In genomic region chr2:167354046-167354445, GRCm38 (mm10) we compare ENCODE assay signal across 22 mouse cellular contexts. TPM values are rescaled to one million over a fixed set of nuclear protein-coding genes. Genes with fewer than 3 reads are reported as not detected.
DNase-seq lines count a peak whose midpoint lies in the region; ATAC-seq and TF ChIP-seq lines count a peak whose summit lies in the region.
"Had no signal": no experiment of that assay in that cellular context is flagged by ENCODE, and none has a peak within 500 bp of the region (broad histone marks: within the 10 kb centered on the region; RNA-seq: fewer than 3 reads in every experiment).

No protein-coding gene starts in this region.

- peaks cover 26% of the 10 kb centered on the region for H3K4me1 ChIP-seq in small intestine, adult 2 months (ENCODE audit: control insufficient read depth, insufficient read depth, insufficient read length, low read length)

- no peak for ATAC-seq in CD4-positive, CD25-positive, alpha-beta regulatory T cell, adult 4 months
- ATAC-seq: activated CD4-positive, CD25-positive, alpha-beta regulatory T cell, adult 4 months; forebrain, embryonic 15.5 days; Patski had no signal

- DNase-seq in kidney, adult 11 months, result peak; percentile 86
- DNase-seq in kidney, postnatal 10 days, result no peak
- peak; percentile 82 to 86 for DNase-seq in kidney, adult 8-10 months
- DNase-seq in kidney, postnatal 14 days, result peak; percentile 66
- no peak for DNase-seq in adrenal gland, adult 2 months
- no peak for DNase-seq in adrenal gland, postnatal 4 days (ENCODE audit: low spot score in 2 of 2)
- DNase-seq: adrenal gland, postnatal 25 days; cerebellum, adult 2 months; cerebellum, postnatal 10 days; gastrocnemius, postnatal 36 days; heart, adult 11 months; heart, postnatal 14 days had no signal

- H3K4me3 ChIP-seq in small intestine, adult 2 months (ENCODE audit: low read depth, low read length), result no peak overlapping the region
- H3K4me3 ChIP-seq: forebrain, embryonic 15.5 days; heart, embryonic 10.5 days; heart, embryonic 15.5 days; hindbrain, embryonic 10.5 days had no signal

- H3K27me3 ChIP-seq in small intestine, adult 2 months (ENCODE audit: control insufficient read depth, insufficient read depth, low read length), result no peaks in the 10 kb centered on the region
- H3K27me3 ChIP-seq: CH12.LX; forebrain, embryonic 15.5 days; heart, embryonic 15.5 days; Patski had no signal

- peak overlapping the region; percentile 43; the same call in 1 of the 2 replicates for H3K27ac ChIP-seq in small intestine, adult 2 months (ENCODE audit: insufficient read depth, low read depth, low read length)
- H3K27ac ChIP-seq: heart, embryonic 15.5 days; hindbrain, embryonic 10.5 days; hindbrain, embryonic 14.5 days had no signal

- TF ChIP-seq POLR2A in small intestine, adult 2 months (IDR thresholded peaks at IDR 0.05; ENCODE audit: low read depth, low read length), result no peak

- WGBS in small intestine, adult 2 months, result 51% methylated on average over 8 of the region's 8 CpGs

- H3K36me3 ChIP-seq in small intestine, adult 2 months (ENCODE audit: control insufficient read depth, insufficient read depth, low read length), result no peaks in the 10 kb centered on the region
- H3K36me3 ChIP-seq: forebrain, embryonic 15.5 days; heart, embryonic 10.5 days; heart, embryonic 15.5 days; hindbrain, embryonic 10.5 days had no signal

- TF ChIP-seq CTCF in small intestine, adult 2 months (IDR thresholded peaks at IDR 0.05; ENCODE audit: extremely low read depth, insufficient read length, insufficient replicate concordance, low read depth, low read length), result no peak

RNA-seq across cellular contexts. Expression of gene B4galt5, which starts 5.1 kb away (rescaled TPM):
- polyA plus RNA-seq in small intestine, adult 2 months (2012; rRNA removed), result 24.8 and 84.7 TPM in 2 replicates
- 100 to 1,000 TPM in 1 of 2 experiments, 10 to 100 TPM in 1; 92.7 to 113 TPM for total RNA-seq in adrenal gland, adult 2 months (2021)
- polyA plus RNA-seq in adrenal gland, adult 2 months (2012; rRNA removed), result 43.9 and 47.6 TPM in 2 replicates
- 1 to 10 TPM; 6.3 to 9.4 TPM for polyA plus RNA-seq in CD4-positive, CD25-positive, alpha-beta regulatory T cell, adult 4 months (2017; shearing (Covaris generic))
- 100 to 1,000 TPM in 1 of 2 experiments, 10 to 100 TPM in 1; 86.1 to 102 TPM for total RNA-seq in adrenal gland, postnatal 4 days (2021)

Comparison
In these comparisons a context has a peak if more than half of its experiments do, and no peak if none do; other contexts are left out.
1. DNase-seq: peak in kidney, adult 11 months (single experiment), kidney, adult 8-10 months (2 of 2) and kidney, postnatal 14 days (single experiment); none in kidney, postnatal 10 days (single experiment), adrenal gland, adult 2 months (single experiment) and adrenal gland, postnatal 4 days (0 of 2).